Mouse (Mus musculus) heart, adult 2 months (tissue): ENCODE measurements around the gene Stmn1.

Source experiments
- CTCF ChIP-seq: fragments of 200-600 bp; IDR thresholded peaks from 2 replicates; pipeline ENCODE4 v1.8.1; 2022; ENCODE audit warnings: antibody characterized with exemption, mild to moderate bottlenecking, moderate library complexity
- EP300 ChIP-seq: fragments of 200-500 bp; IDR thresholded peaks from 2 replicates; pipeline ENCODE4 v1.6.1; 2011; ENCODE audit warnings: low read depth, low read length, control low read depth; ENCODE audit not compliant: insufficient read depth
- POLR2A ChIP-seq: fragments of 200-500 bp; IDR thresholded peaks from 2 replicates; pipeline ENCODE4 v1.6.1; 2011; ENCODE audit warnings: mild to moderate bottlenecking, low read depth, low read length, control low read depth; ENCODE audit not compliant: insufficient read depth

- TF ChIP-seq POLR2A, result no peak
- TF ChIP-seq CTCF, result no peak
- no peak for TF ChIP-seq EP300
These were observed 50.4 kb downstream of the Stmn1 start for GRCm38 (mm10) chr4:134518541-134518940.
